Mouse (Mus musculus): Measurements from ENCODE around the gene Cpeb4.
"Not testable (repeated sequence)": the region's sequence is repeated elsewhere in the genome, so short reads cannot be mapped to it uniquely, and the experiment has no call there.

The Cpeb4 gene

DNA sequence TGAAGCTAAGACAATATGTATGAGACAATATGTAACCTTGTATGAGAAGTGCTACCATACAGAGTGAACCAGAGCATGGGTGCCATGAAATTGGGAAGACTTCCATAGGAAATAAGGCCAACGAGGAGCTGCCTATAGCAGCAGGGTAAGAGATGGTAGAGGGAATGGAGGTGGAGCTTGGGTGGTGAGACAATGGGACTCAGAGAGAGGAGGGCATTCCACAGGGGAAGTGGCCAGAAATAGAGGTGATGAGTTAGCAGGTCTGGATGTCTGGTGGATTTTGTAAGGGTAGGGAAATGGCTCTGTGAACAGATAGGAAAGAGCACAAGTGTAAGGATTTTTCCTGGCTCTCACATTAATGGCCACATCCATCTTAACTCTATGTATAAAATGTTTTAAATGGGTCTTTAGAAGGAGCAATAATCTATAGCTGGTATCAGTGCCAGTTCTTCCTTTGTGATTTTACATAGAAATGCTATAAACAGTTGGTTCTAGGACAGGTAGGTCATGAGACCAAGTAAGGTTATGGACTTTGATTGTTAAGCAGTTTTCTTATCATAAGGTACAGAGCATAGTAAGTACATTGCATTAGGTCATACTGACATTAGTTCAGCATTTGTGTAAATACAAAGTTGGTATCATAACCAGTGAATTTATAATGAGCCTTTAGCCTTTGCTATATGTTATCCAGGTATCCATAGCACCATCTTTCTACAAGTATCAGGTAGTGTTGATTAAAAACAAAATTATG, 30.4 kb downstream of the Cpeb4 start:
- DNase-seq = no peak

DNA sequence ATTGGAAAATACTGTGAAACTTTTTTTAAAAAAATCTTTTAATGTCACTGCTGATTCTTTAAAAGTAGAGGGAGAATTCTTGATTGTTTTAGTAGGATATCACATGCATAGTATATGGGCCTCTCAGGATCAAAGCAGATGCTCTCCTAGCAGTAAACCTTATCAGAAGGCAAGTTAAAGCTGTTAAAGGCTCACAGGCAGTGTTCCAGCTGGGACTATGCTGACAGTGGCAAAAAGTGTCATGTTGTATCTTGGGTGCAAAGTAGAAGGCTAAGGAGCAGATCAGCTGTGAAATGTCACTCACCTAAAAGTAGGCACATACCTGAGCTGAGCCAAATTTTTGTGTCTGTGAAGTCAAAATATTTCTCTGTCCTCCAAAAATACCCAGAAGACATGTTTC, 34.5 kb downstream of the Cpeb4 start:
- no peak for DNase-seq

DNA sequence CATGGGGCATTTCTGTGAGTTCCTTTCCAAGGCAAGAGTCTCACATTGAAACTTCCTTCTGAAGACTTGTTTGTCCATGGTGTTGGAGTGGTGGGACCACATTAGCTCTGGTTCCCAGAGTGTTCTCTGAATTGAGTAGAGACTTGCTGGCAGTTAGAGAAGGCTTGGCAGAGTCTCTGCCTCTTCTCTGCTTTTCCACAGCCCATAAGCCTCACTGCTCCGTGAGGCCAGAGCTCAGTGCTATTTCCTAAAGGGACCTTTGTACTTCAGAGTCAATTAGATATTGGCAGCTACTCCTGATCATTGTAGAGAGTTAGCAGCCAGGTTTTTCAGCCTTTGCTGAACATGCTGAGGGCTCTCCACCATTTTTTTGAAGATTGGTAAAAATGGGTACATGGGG, 35.6 kb downstream of the Cpeb4 start:
- no peak for DNase-seq

DNA sequence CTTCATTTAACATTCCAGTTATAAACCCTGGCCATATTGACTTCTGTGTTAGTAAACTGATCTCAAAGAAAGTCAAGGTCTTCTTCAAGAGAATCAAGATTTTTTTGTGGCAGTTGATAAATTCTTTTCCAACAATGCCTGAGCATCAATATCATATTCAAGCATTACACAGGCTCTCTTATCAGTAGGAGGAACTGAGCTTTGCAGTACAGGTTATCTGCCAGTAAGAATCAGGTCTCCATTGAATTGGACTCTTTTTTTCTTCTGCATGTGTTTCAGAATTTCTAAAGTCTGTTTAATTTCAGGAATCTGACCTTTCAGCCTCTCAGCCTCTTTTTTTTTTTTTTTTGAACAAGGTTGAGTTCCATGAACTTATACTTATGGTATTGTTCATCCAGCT, 40.9 kb downstream of the Cpeb4 start:
- DNase-seq = no peak

DNA sequence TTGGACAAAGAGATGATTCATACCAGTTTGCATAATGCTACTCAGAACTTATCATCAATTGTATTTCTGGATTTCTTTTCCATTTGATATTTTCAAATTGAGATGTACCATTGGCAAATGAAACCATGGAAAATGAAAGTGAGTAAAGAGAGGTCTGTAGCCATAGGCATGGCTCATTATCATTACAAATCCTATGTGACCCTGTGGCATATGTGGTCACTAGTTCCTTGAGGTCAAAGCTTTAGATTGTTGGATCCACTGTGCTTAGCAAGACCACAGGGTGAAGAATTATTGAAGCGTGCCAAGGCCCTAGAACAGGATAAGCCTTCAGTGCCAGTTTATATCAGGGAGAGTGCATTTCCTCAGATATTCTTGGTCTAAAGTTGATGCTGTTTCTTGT, 45.8 kb downstream of the Cpeb4 start:
- DNase-seq = no peak

DNA sequence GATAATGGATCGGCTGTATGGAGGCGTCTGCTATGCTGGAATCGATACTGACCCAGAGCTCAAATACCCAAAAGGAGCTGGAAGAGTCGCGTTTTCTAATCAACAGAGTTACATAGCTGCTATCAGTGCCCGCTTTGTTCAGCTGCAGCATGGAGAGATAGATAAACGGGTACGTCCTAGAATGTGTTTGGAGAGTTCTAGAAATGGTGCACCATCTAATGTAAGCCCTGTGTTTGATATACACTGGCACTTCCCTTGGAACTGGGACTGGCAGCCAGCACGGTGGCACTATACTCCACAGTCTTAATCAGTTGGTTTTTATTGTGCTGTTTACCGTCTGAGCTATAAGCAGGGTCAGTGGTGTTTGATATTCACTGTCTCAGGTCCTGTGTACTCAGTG, 58.0 kb downstream of the Cpeb4 start:
- no peak for DNase-seq

DNA sequence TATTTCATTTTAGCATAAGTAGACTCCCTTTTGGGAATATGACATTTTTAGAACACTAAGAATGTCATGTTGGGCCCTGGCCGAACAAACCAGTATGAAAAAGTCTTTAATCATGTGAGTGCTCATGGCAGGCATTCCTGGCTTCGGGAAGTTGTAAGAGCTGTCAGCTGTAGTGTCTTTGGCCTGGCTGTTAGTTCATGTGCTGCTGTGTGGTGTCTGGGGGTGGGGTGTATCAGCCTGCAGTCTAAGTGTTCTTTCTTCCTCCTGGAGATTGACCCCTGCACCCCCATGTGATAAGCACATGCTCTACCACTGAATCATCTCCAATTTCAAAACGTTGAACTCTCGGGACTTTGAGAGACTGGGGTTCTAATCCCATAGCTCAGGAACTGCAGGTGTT, 63.6 kb downstream of the Cpeb4 start:
- DNase-seq = no peak

DNA sequence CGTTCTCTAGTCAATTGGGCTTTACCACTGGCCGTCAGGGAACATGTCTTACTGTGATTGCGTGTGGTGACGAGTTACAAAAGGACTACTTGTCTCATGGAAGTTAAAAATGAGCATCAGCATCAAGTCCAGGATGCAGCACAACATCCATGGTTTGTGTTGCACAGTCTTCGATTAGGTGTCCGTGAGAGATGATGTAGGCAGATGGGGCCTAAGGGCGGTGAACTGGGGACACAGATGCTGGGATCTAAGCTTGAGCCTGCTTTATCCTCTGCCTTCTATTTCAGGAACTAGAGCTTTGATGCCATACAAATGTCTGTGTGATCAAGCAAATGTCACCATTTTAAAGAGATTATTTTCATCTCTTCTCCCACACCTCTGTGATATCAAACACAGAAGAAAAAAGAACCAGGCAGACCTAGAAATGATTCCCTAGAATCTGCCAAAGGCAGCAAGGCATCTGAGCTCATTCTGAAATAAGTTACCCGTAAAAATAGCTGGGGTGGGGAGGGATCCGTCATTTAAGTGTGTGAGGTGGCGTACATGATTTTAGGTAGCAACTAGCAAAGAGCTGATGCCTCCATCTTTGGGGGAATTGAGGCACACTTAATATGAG, 65.0 kb downstream of the Cpeb4 start:
- DNase-seq = no peak

DNA sequence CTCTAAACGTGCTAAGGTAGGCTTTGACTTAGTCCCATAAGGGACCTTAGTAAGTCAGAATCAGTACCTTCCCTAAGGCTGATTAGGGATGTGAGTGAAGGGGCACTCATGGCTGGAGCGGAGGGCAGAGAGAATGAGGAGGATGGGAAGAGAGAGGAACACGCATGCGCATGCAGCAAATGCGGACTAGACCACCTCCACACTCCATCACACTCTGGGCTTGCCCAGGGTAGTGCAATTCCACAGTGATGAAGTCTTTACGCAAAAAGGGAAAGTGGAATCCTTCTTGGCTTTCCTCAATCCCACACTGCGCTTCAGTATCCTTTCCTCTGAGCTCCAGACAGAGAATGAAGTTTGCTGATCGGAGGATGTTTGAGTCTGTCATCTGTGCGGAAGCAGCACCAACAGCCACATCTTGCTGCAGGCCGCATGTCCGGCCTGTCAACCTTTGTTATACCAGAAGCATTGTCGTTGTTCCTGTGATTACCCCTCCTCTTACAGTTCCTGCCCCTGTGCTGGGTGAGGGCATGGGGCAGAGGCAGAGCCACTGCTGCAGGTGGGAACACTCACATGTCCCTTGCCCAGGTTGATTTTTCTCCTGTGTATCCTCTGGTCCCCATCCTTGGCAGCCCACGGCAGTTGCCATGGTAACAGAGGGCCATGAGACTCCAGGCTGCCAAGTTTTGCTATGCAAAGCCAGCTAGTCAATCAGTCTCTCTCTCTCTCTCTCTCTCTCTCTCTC, 69.1 kb downstream of the Cpeb4 start:
- no peak for DNase-seq

DNA sequence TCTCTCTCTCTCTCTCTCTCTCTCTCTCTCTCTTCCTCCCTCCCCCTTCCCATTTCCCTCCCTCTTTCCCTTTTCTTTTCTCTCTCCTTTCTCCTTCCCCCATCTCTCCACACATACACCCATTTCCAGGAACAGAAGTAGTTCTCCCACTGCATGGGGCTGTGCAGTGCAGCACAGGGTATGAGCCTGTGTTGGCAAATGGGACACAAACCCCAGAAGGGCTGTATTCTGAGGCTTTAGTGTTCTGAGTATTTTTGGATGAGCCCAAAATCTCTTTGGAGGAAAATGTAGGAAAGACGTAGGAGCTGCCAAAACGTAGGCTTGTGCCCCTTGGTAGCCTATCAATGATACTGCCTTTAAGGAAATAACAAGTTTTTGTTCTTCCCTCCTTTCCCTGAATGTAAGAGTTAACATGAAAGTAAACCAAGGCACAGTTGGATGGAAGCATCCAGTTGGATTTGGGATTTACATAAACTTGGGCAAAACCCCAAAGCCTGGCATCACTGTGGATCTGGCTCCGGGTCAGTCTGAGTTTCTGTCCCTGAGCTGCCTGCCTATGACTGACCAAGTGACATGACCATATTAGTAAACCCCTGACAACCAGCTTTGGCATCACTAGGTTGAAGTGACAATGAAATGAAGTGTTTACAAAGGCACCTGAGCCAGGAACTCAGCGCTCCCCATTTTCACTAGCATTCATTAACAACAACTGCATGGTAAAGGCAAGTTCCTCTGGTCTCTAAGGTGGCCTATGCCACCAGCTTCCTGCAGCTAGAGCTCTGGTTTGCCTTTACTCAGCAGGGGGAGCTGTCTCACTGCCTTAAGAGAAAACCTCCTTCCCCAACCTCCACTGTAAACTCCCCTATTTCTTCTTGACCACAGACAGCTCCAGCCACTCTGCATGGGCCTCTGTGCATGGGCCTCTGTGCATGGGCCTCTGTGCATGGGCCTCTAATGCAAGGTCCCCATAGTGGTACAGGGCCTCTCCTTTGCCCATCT, 69.9 kb downstream of the Cpeb4 start:
- DNase-seq = no peak

DNA sequence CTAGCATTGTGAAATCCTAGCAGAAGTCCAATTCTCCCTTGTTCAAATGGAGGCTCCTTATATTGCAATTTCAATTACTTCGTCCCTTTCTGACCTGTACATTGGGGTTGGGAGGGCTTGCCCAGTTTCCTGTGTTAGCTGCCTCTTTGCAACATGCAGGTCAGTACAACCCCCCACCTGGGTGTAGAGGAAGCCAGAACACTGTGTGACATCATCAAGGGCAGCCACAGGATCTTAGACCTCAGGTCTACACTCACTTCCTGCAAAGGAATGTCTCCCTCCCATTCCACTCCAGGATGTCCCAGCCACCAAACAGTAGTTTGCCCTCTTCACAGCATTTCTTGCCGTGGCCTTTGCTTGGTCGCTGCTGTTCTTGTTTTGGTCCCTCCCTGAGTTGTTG, 73.5 kb downstream of the Cpeb4 start:
- no peak for DNase-seq

DNA sequence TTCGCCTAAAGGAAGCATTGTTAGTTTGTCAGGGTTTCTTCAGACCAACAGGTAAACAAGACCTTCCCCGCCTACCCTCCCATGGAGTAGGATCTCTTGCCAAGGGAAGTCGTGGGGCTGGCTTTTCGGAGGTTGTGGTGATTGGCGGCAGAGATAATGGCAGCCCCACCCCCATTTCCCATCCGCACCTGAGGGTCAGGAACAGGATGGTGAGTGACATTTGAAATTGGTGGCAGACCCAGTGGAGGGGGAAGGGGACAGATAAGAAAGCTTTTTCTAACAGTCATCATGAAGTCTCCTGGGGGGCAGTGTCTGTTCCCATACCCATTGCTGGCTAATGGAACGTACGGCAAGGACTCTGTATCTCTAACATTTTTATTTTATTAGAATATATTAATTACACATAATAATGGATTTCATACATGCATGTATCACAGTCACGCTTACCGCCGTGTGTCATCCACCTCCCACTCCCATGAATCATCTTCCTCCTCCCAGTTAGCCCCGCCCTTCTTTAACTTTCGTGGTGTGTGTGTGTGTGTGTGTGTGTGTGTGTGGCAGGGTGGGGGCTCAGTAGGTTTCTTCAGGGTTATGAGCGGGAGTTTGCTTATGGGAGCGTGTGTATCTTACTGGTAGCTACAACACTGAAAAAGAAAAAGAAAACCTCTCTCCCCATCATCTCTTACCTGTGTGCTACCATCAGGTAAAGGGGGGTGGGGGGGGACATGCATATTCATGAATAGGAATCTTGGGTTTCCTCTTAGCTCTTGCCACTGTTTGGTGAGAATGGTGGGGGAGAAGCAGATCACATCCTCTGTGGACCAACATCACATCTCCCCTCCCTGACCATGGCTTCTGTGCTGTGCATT, 76.7 kb downstream of the Cpeb4 start:
- DNase-seq = no peak

DNA sequence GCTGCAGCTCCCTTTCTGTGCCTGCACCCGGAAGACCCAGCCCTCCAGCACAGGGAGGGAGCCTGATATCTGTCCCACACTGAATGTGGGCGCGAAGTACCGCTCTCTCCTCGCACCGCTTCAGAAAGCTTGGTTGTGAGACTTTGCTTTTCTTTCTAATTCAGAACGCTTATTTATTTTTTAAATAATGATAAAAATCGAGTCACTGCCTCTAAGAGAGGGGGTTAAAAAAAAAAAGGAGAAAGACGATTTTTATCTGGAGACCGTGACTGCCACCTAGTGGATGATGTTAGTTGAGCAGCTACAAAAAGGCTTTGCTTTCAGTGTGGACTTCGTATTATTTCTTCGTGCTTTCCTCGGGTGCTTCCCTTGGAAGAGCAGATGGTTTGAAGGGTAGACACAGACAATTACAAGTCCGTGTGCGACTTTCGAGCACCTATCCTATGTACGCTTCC, 77.3 kb downstream of the Cpeb4 start:
- DNase-seq = peak; percentile 80

DNA sequence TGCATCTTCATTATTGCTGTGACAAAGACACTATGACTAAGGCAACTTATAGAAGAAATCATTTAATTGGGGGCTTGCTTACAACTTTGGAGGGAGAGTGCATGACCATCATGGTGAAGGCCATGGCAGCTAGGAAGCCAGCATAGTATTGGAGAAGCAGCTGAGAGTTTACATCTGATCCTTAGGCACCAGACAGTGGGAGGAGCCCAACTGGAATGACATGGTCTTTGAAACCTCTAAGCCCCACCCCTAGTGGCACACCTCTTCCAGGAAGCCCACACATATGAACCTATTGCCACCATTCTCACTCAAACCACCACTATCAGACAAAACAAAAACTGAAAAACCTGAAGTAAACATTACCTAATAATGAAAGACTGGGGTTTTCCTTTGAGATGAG, 88.1 kb downstream of the Cpeb4 start:
- no peak for DNase-seq

DNA sequence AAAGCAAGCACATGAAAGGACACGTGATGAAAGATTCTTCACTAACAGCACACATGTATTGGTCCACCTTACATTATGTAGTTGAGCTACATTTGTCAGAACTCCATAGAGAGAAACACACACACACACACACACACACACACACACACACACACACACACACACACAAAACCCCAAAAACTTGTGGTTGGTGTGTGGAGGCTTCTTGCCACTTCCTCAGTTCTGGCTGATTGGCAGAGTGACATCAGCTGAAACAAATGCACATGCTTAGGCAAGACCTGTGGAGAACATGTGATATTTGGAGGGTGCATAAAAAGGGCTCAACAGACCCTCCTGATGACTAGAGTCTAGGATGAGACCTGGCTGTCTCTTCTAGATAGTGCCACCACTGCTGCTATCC, 92.0 kb downstream of the Cpeb4 start:
- DNase-seq = no peak

DNA sequence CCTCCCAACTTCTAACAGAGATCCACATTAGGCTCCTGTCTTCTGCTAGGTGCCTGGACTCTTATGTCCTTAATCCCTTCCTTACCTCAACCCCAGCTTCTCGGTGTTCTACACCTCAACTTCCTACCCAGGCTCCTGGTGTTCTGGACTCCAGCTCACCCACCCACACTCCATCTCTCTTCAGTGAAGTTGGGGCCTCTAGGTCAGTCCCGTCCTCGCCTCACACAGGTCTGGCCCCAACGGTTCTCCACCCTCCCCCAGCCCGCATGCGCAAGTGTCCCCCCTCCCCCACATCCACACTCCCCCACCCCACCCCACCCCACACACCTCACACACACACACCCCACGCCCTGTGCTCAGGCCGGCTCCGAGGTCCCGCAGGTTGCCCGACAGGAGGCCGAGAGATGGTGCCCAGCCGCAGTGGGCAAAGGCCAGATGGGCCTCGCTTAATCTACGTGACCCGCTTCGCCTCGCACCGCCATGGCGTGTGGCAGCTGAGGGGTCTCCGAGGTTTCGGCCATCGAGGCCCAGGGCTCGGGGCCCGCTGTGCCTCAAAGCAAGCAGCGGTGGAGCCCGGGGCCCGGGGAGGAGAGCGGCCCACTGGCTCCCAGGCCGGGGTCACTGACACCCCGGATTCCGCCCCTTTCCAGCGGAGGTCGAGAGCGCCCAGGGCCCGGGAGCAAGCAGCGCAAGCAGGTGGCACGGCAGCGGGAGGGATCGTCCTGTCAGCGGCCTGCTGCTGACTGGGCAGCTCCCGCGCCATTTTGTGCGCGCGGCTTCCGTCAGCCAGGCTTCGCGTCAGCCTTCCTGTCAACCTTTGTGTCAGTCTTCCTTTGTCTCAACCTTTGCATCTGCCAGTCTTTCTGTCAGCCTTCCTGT, 93.5 kb downstream of the Cpeb4 start, which contains the start of gene 4930524B15Rik:
Gene 4930524B15Rik, plus strand, starts transcription at position 337 of the 879 bp plus-strand sequence.
- no peak for DNase-seq

DNA sequence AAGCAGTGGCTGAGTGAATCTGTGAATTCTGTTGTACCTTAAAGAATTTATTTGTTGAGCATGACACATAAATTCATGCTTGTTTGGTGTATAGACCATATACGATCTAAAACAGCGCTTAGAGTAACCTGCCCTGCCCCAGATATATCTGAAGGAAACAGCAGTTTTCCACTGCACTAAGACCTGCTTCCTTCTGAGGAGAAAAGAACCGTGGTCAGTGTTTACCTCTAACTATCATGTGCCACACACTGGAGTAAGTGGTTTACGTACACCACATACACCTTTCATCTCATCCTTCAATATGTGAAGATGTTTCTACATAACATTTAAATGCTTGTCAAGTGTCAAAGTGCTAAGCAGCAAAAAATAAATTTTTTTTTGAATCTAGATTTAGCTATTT, 102.1 kb downstream of the Cpeb4 start:
- DNase-seq = no peak

DNA sequence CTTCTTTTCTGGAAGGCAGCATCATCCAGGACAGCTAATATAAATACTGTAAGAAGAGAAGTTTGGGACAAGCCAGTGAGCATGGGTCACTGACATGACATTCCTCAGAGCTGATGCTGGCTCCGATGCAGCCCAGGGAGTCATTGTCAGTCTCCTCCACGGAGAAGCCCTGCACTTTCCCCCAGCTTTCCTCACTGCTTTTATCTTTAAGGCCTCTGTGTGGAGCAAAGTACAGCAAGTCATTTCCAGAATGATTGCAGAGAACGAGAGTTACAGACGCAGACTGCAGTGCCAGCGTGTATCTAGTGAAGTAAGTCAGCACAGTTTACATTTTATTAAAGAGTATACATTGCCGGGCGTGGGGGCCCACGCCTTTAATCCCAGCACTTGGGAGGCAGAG, 102.8 kb downstream of the Cpeb4 start:
- DNase-seq = no peak

DNA sequence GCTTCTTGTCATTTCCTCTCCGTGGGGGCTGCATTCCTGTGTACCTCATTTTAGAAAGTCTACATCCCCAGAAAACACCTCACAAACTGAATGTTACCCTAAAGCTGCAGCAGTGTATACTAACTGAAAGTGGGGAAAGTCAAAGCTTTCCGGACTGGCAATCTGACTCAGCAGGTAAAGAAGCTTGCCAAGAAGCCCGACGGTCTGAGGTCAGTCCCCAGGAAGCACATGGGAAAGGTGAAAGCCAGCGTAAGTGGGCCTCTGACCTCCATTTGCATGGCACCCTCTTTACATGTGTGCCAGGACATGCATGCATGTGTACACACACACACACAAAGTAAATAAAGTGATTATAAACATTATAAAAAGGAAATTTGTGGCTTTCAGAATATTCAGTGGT, 103.7 kb downstream of the Cpeb4 start:
- DNase-seq = no peak

DNA sequence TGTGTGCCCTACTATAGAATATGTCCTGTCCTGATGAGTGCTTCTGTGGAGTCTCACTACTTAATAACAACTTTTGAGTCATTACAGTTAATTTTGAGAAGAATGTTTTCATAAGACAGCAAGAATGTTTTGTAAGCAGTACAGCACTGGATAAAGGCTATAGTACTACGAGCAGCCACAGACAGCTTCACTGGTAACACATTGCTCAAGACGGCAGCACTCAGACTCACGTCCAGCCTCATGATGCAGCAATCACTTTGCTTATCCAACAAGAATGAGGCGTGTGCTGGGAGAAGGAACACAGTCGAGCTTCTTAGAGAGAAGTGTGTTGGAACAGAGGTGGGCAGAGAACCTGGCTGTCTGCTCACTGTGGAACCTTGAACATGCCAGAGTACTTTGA, 104.1 kb downstream of the Cpeb4 start:
- DNase-seq = no peak

DNA sequence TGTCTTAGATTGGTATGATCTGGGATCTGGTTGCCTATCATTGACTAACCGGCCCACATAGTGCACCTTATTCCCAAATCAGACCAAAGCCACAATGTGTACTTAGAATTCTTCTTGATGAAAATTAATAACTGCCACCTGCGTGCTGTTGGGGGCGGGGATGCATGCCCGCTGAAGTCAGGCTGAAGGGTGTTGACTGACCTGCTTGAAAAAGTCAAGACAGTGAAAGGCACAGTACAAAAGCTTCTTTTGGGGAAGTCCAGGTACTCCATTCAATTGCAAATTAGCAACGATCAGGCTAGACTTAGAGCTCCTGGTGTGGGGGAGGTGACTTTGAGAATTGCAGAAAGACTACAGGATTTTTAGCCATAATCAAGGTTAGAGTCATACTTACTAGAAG, 108.1 kb downstream of the Cpeb4 start:
- DNase-seq = not testable (repeated sequence)
